ENCODE assay signal across 12 mouse cellular contexts in the genomic region with DNA sequence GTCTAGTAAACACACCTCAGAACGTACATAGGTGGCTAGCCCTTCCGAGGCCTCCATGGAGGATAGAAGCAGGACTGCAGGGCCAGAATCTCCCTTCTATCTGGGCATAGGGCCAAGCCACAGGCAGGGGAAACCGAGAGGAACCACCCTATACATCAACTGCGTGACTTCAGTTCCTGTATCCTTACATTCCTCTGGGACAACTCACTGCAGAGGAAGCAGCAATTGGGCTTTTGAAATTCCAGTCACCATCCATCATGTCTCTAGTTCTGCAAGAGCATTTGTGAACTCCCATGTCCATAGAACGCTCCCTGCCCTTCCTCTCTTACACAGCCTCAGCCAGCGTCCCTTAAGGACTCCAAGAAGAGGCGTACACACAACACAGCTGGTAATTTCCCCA. TPM values are rescaled to one million over a fixed set of nuclear protein-coding genes. Genes with fewer than 3 reads are reported as not detected.
DNase-seq lines count a peak whose midpoint lies in the region; ATAC-seq and TF ChIP-seq lines count a peak whose summit lies in the region.
"Had no signal": no experiment of that assay in that cellular context is flagged by ENCODE, and none has a peak within 500 bp of the region (broad histone marks: within the 10 kb centered on the region; RNA-seq: fewer than 3 reads in every experiment).

No protein-coding gene starts in this region.

- H3K4me2 ChIP-seq in embryonic facial prominence, embryonic 14.5 days (ENCODE audit: low read depth, low read length), result no peak overlapping the region

- no peak overlapping the region for H3K4me3 ChIP-seq in embryonic facial prominence, embryonic 14.5 days (ENCODE audit: low read depth, low read length)
- no peak overlapping the region for H3K4me3 ChIP-seq in embryonic facial prominence, embryonic 10.5 days
- no peak overlapping the region for H3K4me3 ChIP-seq in thymus, adult 2 months (ENCODE audit: control insufficient read depth, insufficient read depth, low read length)
- H3K4me3 ChIP-seq: midbrain, embryonic 10.5 days had no signal

- peak; percentile 55; the same call in 1 of the 2 replicates for ATAC-seq in embryonic facial prominence, embryonic 14.5 days (ENCODE audit: low read depth)
- ATAC-seq: CD4-positive, CD25-positive, alpha-beta regulatory T cell, adult 4 months had no signal

- no peaks in the 10 kb centered on the region for H3K36me3 ChIP-seq in embryonic facial prominence, embryonic 14.5 days (ENCODE audit: control insufficient read depth, insufficient read depth, low read length)
- H3K36me3 ChIP-seq in embryonic facial prominence, embryonic 10.5 days (replicated peaks), result no peaks in the 10 kb centered on the region
- no peaks in the 10 kb centered on the region for H3K36me3 ChIP-seq in thymus, adult 2 months (ENCODE audit: control insufficient read depth, insufficient read depth, low read length)
- H3K36me3 ChIP-seq: midbrain, embryonic 10.5 days had no signal

- H3K9ac ChIP-seq in embryonic facial prominence, embryonic 14.5 days (ENCODE audit: low read depth, low read length), result no peak overlapping the region

- no peak for TF ChIP-seq CTCF in thymus, adult 2 months (IDR thresholded peaks at IDR 0.05; ENCODE audit: borderline replicate concordance, control insufficient read depth, extremely low read depth, insufficient read depth, low read length, poor library complexity)

- peak; percentile 74 for DNase-seq in embryonic facial prominence, embryonic 14.5 days (ENCODE audit: low spot score)
- DNase-seq in embryonic facial prominence, embryonic 10.5 days (ENCODE audit: low spot score), result no peak
- peak; percentile 89 for DNase-seq in NIH3T3 (ENCODE audit: low read depth)
- DNase-seq in kidney, adult 8-10 months, result peak; percentile 31 to 36
- peak; percentile 41 for DNase-seq in lung, postnatal 14 days
- no peak for DNase-seq in thymus, adult 2 months
- no peak for DNase-seq in embryo, embryonic 10 days (ENCODE audit: low spot score)
- no peak for DNase-seq in gastrocnemius, postnatal 14 days
- DNase-seq: gastrocnemius, postnatal 25 days had no signal

- H3K9me3 ChIP-seq in embryonic facial prominence, embryonic 14.5 days (ENCODE audit: control insufficient read depth, low read length), result no peaks in the 10 kb centered on the region
- H3K9me3 ChIP-seq in embryonic facial prominence, embryonic 10.5 days, result no peaks in the 10 kb centered on the region
- H3K9me3 ChIP-seq: midbrain, embryonic 10.5 days had no signal

- intact Hi-C loops in gastrocnemius, postnatal 14 days (cut with DNase I; ENCODE audit: low total_unique reads), result no loop called here

- H3K4me1 ChIP-seq in embryonic facial prominence, embryonic 14.5 days (ENCODE audit: control insufficient read depth, insufficient read depth, low read length), result no peaks in the 10 kb centered on the region
- no peaks in the 10 kb centered on the region for H3K4me1 ChIP-seq in embryonic facial prominence, embryonic 10.5 days
- no peaks in the 10 kb centered on the region for H3K4me1 ChIP-seq in thymus, adult 2 months (replicated peaks; ENCODE audit: control insufficient read depth, insufficient read depth, low read length)
- H3K4me1 ChIP-seq: midbrain, embryonic 10.5 days had no signal

- no peak for TF ChIP-seq POLR2A in thymus, adult 2 months (IDR thresholded peaks at IDR 0.05; ENCODE audit: control insufficient read depth, extremely low read depth, insufficient read depth, low read length, poor library complexity)

- no peaks in the 10 kb centered on the region for H3K27me3 ChIP-seq in embryonic facial prominence, embryonic 14.5 days (replicated peaks; ENCODE audit: control insufficient read depth, insufficient read depth, low read length)
- H3K27me3 ChIP-seq in embryonic facial prominence, embryonic 10.5 days (replicated peaks; ENCODE audit: low read depth, poor library complexity, severe bottlenecking), result no peaks in the 10 kb centered on the region
- H3K27me3 ChIP-seq in thymus, adult 2 months (ENCODE audit: control insufficient read depth, insufficient read depth, low read length), result no peaks in the 10 kb centered on the region

- H3K27ac ChIP-seq in embryonic facial prominence, embryonic 14.5 days (replicated peaks; ENCODE audit: low read depth, low read length), result no peak overlapping the region
- H3K27ac ChIP-seq in embryonic facial prominence, embryonic 10.5 days (replicated peaks), result no peak overlapping the region
- no peak overlapping the region for H3K27ac ChIP-seq in thymus, adult 2 months (ENCODE audit: control insufficient read depth, insufficient read depth, low read length)
- H3K27ac ChIP-seq: midbrain, embryonic 10.5 days had no signal

- WGBS in embryonic facial prominence, embryonic 14.5 days, result 56% methylated on average over 7 of the region's 7 CpGs
- 87% methylated on average over 7 of the region's 7 CpGs for WGBS in embryonic facial prominence, embryonic 10.5 days
- WGBS in thymus, adult 2 months, result 50% methylated on average over 7 of the region's 7 CpGs

RNA-seq across cellular contexts. Expression of gene Adgrf5, which starts 47.3 kb away (rescaled TPM):
- polyA plus RNA-seq in embryonic facial prominence, embryonic 14.5 days (2014; fragmentation: Nextera tagmentation; extraction: Ambion mirVana), result 10.9 and 13.0 TPM in 2 replicates
- 7.4 and 8.2 TPM in 2 replicates for polyA plus RNA-seq in embryonic facial prominence, embryonic 10.5 days (2016; fragmentation: Nextera tagmentation; extraction: Ambion mirVana)
- polyA plus RNA-seq in thymus, adult 2 months (2012; rRNA removed), result 4.5 and 5.7 TPM in 2 replicates
- total RNA-seq in gastrocnemius, postnatal 14 days (2021), result 100 to 1,000 TPM in 1 of 2 experiments, 10 to 100 TPM in 1; 81.4 to 133 TPM
- total RNA-seq: neutrophil, adult 5-6 weeks had no signal
- polyA plus RNA-seq: CD4-positive, CD25-positive, alpha-beta regulatory T cell, adult 4 months had no signal

Comparison
In these comparisons a context has a peak if more than half of its experiments do, and no peak if none do; other contexts are left out.
1. DNase-seq: peak in embryonic facial prominence, embryonic 14.5 days (single experiment), NIH3T3 (single experiment), kidney, adult 8-10 months (2 of 2) and lung, postnatal 14 days (single experiment); none in embryonic facial prominence, embryonic 10.5 days (single experiment), thymus, adult 2 months (single experiment), embryo, embryonic 10 days (single experiment) and gastrocnemius, postnatal 14 days (single experiment).